23 mouse cellular contexts compared by ENCODE assay signal in the genomic region with DNA sequence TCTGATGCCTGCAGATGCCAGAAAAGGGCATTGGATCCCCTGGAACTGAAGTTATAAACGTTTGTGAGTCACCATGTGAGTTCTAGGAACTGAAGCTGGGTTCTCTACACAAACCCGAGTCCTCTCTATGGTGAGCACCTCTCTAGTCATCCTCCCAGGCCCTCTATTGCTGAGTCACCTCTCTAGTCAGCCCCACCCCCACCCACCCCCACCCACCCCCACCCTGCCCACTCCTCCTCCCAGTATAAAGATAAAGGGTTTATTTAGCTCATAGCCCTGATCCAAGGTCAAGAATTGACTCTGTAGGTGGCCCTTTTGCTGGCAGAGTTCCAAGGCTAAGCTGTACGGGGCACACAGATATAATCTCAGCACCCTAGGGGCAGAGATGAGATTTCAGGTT. TPM values are rescaled to one million over a fixed set of nuclear protein-coding genes. Genes with fewer than 3 reads are reported as not detected.
DNase-seq lines count a peak whose midpoint lies in the region; ATAC-seq and TF ChIP-seq lines count a peak whose summit lies in the region.
"Had no signal": no experiment of that assay in that cellular context is flagged by ENCODE, and none has a peak within 500 bp of the region (broad histone marks: within the 10 kb centered on the region; RNA-seq: fewer than 3 reads in every experiment).

No protein-coding gene starts in this region.

- DNase-seq in 3T3-L1 (ENCODE audit: low read depth, low spot score) (peak; percentile 54), 416B (ENCODE audit: low read depth) (peak; percentile 77)
- DNase-seq in c-Kit-positive CD71-positive TER-119-positive erythroid progenitor cells, embryonic 14.5 days (ENCODE audit: low spot score), result peak; percentile 36
- peak; percentile 26 for DNase-seq in liver, embryonic 13.5 days
- no peak for DNase-seq in layer of hippocampus, postnatal 14 days (ENCODE audit: low spot score in 2 of 2)
- no peak for DNase-seq in layer of hippocampus, adult 2 months (ENCODE audit: low spot score in 2 of 2)
- DNase-seq in layer of hippocampus, adult 18-20 months (ENCODE audit: low spot score in 2 of 2), result no peak
- DNase-seq: adrenal gland, adult 2 months; cerebellum, postnatal 10 days; gastrocnemius, adult 2 months; heart, adult 2 months; heart, postnatal 36 days; layer of hippocampus, postnatal 36 days; thymus, postnatal 36 days had no signal

- no peak overlapping the region for H3K4me3 ChIP-seq in liver, embryonic 13.5 days (replicated peaks)
- H3K4me3 ChIP-seq in layer of hippocampus, adult 2 months, result no peak overlapping the region
- H3K4me3 ChIP-seq: gastrocnemius, adult 2 months; heart, adult 2 months; limb, embryonic 10.5 days; megakaryocyte, embryonic 14.5 days; neural tube, embryonic 12.5 days had no signal

- no peak overlapping the region for H3K9ac ChIP-seq in liver, embryonic 13.5 days
- H3K9ac ChIP-seq: lung, embryonic 14.5 days; neural tube, embryonic 12.5 days had no signal

- ATAC-seq in liver, embryonic 13.5 days (ENCODE audit: low read depth), result peak; percentile 97
- no peak for ATAC-seq in granulocyte monocyte progenitor cell, adult 5-6 weeks (replicated peaks; ENCODE audit: poor library complexity, severe bottlenecking)
- ATAC-seq: forebrain, embryonic 14.5 days; inflammation-experienced regulatory T-cells, adult 6 months had no signal

- H3K36me3 ChIP-seq in liver, embryonic 13.5 days, result no peaks in the 10 kb centered on the region
- H3K36me3 ChIP-seq: limb, embryonic 10.5 days; neural tube, embryonic 12.5 days had no signal

- no peak for TF ChIP-seq CTCF in layer of hippocampus, adult 2 months (conservative IDR thresholded peaks at IDR 0.05)

- no peaks in the 10 kb centered on the region for H3K9me3 ChIP-seq in liver, embryonic 13.5 days (replicated peaks)
- H3K9me3 ChIP-seq: limb, embryonic 10.5 days; neural tube, embryonic 12.5 days had no signal

- H3K4me1 ChIP-seq in liver, embryonic 13.5 days (replicated peaks), result peaks cover 17% of the 10 kb centered on the region
- H3K4me1 ChIP-seq: limb, embryonic 10.5 days; neural tube, embryonic 12.5 days had no signal

- no peak overlapping the region for H3K4me2 ChIP-seq in liver, embryonic 13.5 days
- H3K4me2 ChIP-seq: lung, embryonic 14.5 days; neural tube, embryonic 12.5 days had no signal

- H3K27ac ChIP-seq in liver, embryonic 13.5 days, result peak overlapping the region; percentile 61; the same call in 1 of the 2 replicates
- H3K27ac ChIP-seq in layer of hippocampus, adult 2 months, result no peak overlapping the region
- H3K27ac ChIP-seq: gastrocnemius, adult 2 months; heart, adult 2 months; kidney, postnatal 0 days; limb, embryonic 10.5 days; neural tube, embryonic 12.5 days had no signal

- 17% methylated on average over 3 of the region's 3 CpGs for WGBS in liver, embryonic 13.5 days (ENCODE audit: insufficient replicate concordance)

- H3K27me3 ChIP-seq in liver, embryonic 13.5 days, result no peaks in the 10 kb centered on the region
- H3K27me3 ChIP-seq: CH12.LX; megakaryocyte, embryonic 14.5 days; neural tube, embryonic 12.5 days had no signal

RNA-seq across cellular contexts. Expression of a gene that starts 27.2 kb away (rescaled TPM):
- not detected in 2 replicates for polyA plus RNA-seq in liver, embryonic 13.5 days (2015; fragmentation: Nextera tagmentation; extraction: Ambion mirVana)
- not detected in 2 replicates for total RNA-seq in granulocyte monocyte progenitor cell, adult 5-6 weeks (2014; fragmentation: Nextera tagmentation)
- not detected in 2 replicates for total RNA-seq in granulocyte monocyte progenitor cell, adult 5-6 weeks (2017)
- 10 to 100 TPM in 1 of 2 experiments, 1 to 10 TPM in 1; 8.8 to 10.2 TPM for total RNA-seq in layer of hippocampus, postnatal 14 days (2021)
- total RNA-seq in layer of hippocampus, adult 2 months (2021), result 10 to 100 TPM; 12.6 to 14.6 TPM
- total RNA-seq in layer of hippocampus, adult 18-20 months (2021), result 1 to 10 TPM; 9.2 to 9.5 TPM
- total RNA-seq: heart, adult 2 months had no signal

RNA-seq across cellular contexts. Expression of a gene that starts 59.5 kb away (rescaled TPM):
- polyA plus RNA-seq in liver, embryonic 13.5 days (2015; fragmentation: Nextera tagmentation; extraction: Ambion mirVana), result 8.1 and 12.0 TPM in 2 replicates
- total RNA-seq in granulocyte monocyte progenitor cell, adult 5-6 weeks (2014; fragmentation: Nextera tagmentation), result 8.9 and 11.7 TPM in 2 replicates
- 3.2 and 5.1 TPM in 2 replicates for total RNA-seq in granulocyte monocyte progenitor cell, adult 5-6 weeks (2017)
- 1 to 10 TPM; 1.5 to 5.4 TPM for total RNA-seq in layer of hippocampus, postnatal 14 days (2021)
- 1 to 10 TPM; 1.7 TPM for total RNA-seq in layer of hippocampus, adult 2 months (2021)
- total RNA-seq in layer of hippocampus, adult 18-20 months (2021), result 1 to 10 TPM in 1 of 2 experiments, under 1 TPM in 1; 0.87 to 2.3 TPM

Comparison
In these comparisons a context has a peak if more than half of its experiments do, and no peak if none do; other contexts are left out.
1. DNase-seq: peak in 3T3-L1 (single experiment), 416B (single experiment), c-Kit-positive CD71-positive TER-119-positive erythroid progenitor cells, embryonic 14.5 days (single experiment) and liver, embryonic 13.5 days (single experiment); none in layer of hippocampus, postnatal 14 days (0 of 2), layer of hippocampus, adult 2 months (0 of 2) and layer of hippocampus, adult 18-20 months (0 of 2).
2. RNA of a gene that starts 27.2 kb away (total RNA-seq): 12.6 to 14.6 TPM in layer of hippocampus, adult 2 months, 8.8 to 10.2 TPM in layer of hippocampus, postnatal 14 days and 9.2 to 9.5 TPM in layer of hippocampus, adult 18-20 months; not detected in granulocyte monocyte progenitor cell, adult 5-6 weeks; every median in the first group is over 4 times any median in the second.